In the genomic region with DNA sequence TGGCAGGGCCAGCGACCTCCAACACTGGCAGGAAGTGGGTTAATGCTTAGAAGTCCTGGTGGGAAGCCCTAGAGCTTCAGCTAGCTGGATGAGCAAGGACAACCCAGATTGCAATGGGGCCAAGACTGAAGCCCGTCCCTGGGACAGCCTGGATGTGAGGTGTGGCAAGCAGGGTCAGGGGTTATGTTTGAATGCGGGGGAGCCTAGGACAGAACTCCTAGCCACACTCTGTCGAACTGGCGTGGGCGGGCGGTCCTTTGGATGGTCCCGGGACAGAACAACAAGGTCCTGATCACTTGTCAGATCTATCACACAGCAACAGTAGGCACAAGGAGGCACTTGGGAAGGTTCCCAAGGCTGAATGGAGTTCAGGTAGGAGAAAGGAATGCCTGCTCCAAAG, we compare ENCODE assay signal across 12 mouse cellular contexts.
"Had no signal": no experiment of that assay in that cellular context is flagged by ENCODE, and none has a peak within 500 bp of the region (broad histone marks: within the 10 kb centered on the region; RNA-seq: fewer than 3 reads in every experiment).

No protein-coding gene starts in this region.

- H3K4me3 ChIP-seq: limb, embryonic 13.5 days; neural tube, embryonic 13.5 days had no signal

- H3K27me3 ChIP-seq: limb, embryonic 13.5 days; neural tube, embryonic 13.5 days had no signal

- ATAC-seq: hindbrain, postnatal 0 days; lung, postnatal 0 days had no signal

- H3K4me2 ChIP-seq: limb, embryonic 13.5 days; neural tube, embryonic 13.5 days had no signal

- DNase-seq: kidney, adult 18-20 months; kidney, postnatal 14 days; layer of hippocampus, postnatal 36 days; lung, adult 2 months; lung, postnatal 36 days; midbrain, embryonic 14.5 days; retina, postnatal 1 day; right cerebral cortex, postnatal 4 days had no signal

- H3K9me3 ChIP-seq: limb, embryonic 13.5 days; neural tube, embryonic 13.5 days had no signal

- H3K9ac ChIP-seq: limb, embryonic 13.5 days; neural tube, embryonic 13.5 days had no signal

- H3K27ac ChIP-seq: hindbrain, postnatal 0 days; limb, embryonic 13.5 days; neural tube, embryonic 13.5 days had no signal

- H3K4me1 ChIP-seq: limb, embryonic 13.5 days; neural tube, embryonic 13.5 days had no signal

- H3K36me3 ChIP-seq: limb, embryonic 13.5 days; neural tube, embryonic 13.5 days had no signal
